Mouse (Mus musculus) adrenal gland, postnatal 10 days (tissue): Measurements from ENCODE around the gene Mitd1. TPM values are rescaled to one million over a fixed set of nuclear protein-coding genes. Genes with fewer than 3 reads are reported as not detected.

ENCODE experiments used
- DNase-seq: peaks from one replicate; pipeline ENCODE4 v3.0.0; 2021; ENCODE audit warnings: mixed read lengths
- total RNA-seq, 2 experiments: library from RNA; stranded (reverse); gene quantifications; 2 replicates each; pipeline ENCODE4 v1.2.3; 2021

The Mitd1 gene
- total RNA-seq, 2 experiments from 2014 or later = 11.1 to 14.8 TPM

- DNase-seq = no peak
These were observed 22.4 kb downstream of the Mitd1 start for GRCm38 (mm10) chr1:37867684-37868322.

GRCm38 (mm10) chr1:37867056-37867455, 23.2 kb downstream of the Mitd1 start:
- peak; percentile 67 for DNase-seq

GRCm38 (mm10) chr1:37866286-37866685, 23.9 kb downstream of the Mitd1 start, which contains the start of gene Tsga10:
Tsga10 (minus strand) TSS chr1:37866429.
- no peak for DNase-seq

- DNase-seq = peak; percentile 13
These were observed 24.6 kb downstream of the Mitd1 start for GRCm38 (mm10) chr1:37865401-37866215.

GRCm38 (mm10) chr1:37864511-37865400, 25.5 kb downstream of the Mitd1 start:
- DNase-seq = peak; percentile 100

GRCm38 (mm10) chr1:37850696-37851095, 39.5 kb downstream of the Mitd1 start:
- DNase-seq = no peak

GRCm38 (mm10) chr1:37846878-37847277, 43.3 kb downstream of the Mitd1 start:
- no peak for DNase-seq

GRCm38 (mm10) chr1:37831681-37832080, 58.5 kb downstream of the Mitd1 start:
- DNase-seq = no peak

Other genes with a start within 250 kb of the Mitd1 start
- 1 to 10 TPM; 2.9 TPM for gene 2010300C02Rik, start 170.3 kb downstream of the Mitd1 start, total RNA-seq
- gene Tsga10, start 24.0 kb downstream of the Mitd1 start, total RNA-seq = 1 to 10 TPM; 3.9 to 4.7 TPM
- 10 to 100 TPM; 17.8 to 22.2 TPM for gene Lipt1, start 18.7 kb downstream of the Mitd1 start, total RNA-seq
- 100 to 1,000 TPM; 339 to 374 TPM for gene Mrpl30, start 66 bp upstream of the Mitd1 start, total RNA-seq
- not detected for gene Lyg2, start 26.1 kb upstream of the Mitd1 start, total RNA-seq
- gene Lyg1, start 67.3 kb upstream of the Mitd1 start, total RNA-seq = not detected
- gene Txndc9, start 107.5 kb upstream of the Mitd1 start, total RNA-seq = 10 to 100 TPM; 71.0 to 72.7 TPM
- gene Eif5b, start 107.6 kb upstream of the Mitd1 start, total RNA-seq = 10 to 100 TPM; 35.5 to 38.2 TPM
- 10 to 100 TPM; 25.4 to 29.8 TPM for gene Rev1, start 239.4 kb upstream of the Mitd1 start, total RNA-seq